Mouse (Mus musculus): Measurements from ENCODE around the gene Bod1l. TPM values are rescaled to one million over a fixed set of nuclear protein-coding genes. Genes with fewer than 3 reads are reported as not detected.

The Bod1l gene
- polyA plus RNA-seq, 1 experiment from 2014 or later: 18.2 TPM

- 91% methylated on average over 3 of the region's 3 CpGs for WGBS
- H3K9me3 ChIP-seq (replicated peaks; ENCODE audit: control insufficient read depth, low read length): no peaks in the 10 kb centered on the region
- no peaks in the 10 kb centered on the region for H3K27me3 ChIP-seq (replicated peaks; ENCODE audit: control insufficient read depth, insufficient read depth, low read length)
- DNase-seq (ENCODE audit: low spot score) (no peak), ATAC-seq (no peak)
- no peak overlapping the region for H3K4me2 ChIP-seq (ENCODE audit: low read length)
- no peak overlapping the region for H3K4me3 ChIP-seq (ENCODE audit: low read depth, low read length)
- H3K36me3 ChIP-seq (ENCODE audit: control insufficient read depth, insufficient read depth, low read length): peaks cover 72% of the 10 kb centered on the region
- H3K4me1 ChIP-seq (ENCODE audit: control insufficient read depth, insufficient read depth, low read length): no peaks in the 10 kb centered on the region
- H3K27ac ChIP-seq (ENCODE audit: low read depth, low read length): no peak overlapping the region
- no peak overlapping the region for H3K9ac ChIP-seq (ENCODE audit: low read length)
These were observed 32.8 kb downstream of the Bod1l start for GRCm38 (mm10) chr5:41811279-41811678.

- Histone ChIP-seq H3K36me3 (ENCODE audit: control insufficient read depth, insufficient read depth, low read length) (peaks cover 72% of the 10 kb centered on the region), H3K4me3 (ENCODE audit: low read depth, low read length) (no peak overlapping the region), H3K4me1 (ENCODE audit: control insufficient read depth, insufficient read depth, low read length) (no peaks in the 10 kb centered on the region), H3K27me3 (replicated peaks; ENCODE audit: control insufficient read depth, insufficient read depth, low read length) (no peaks in the 10 kb centered on the region), H3K9ac (ENCODE audit: low read length) (no peak overlapping the region), H3K4me2 (ENCODE audit: low read length) (no peak overlapping the region), H3K27ac (ENCODE audit: low read depth, low read length) (no peak overlapping the region), H3K9me3 (replicated peaks; ENCODE audit: control insufficient read depth, low read length) (no peaks in the 10 kb centered on the region)
- ATAC-seq (no peak), DNase-seq (ENCODE audit: low spot score) (no peak)
- 92% methylated on average over 2 of the region's 2 CpGs for WGBS
These were observed 36.7 kb downstream of the Bod1l start for GRCm38 (mm10) chr5:41807383-41807782.

GRCm38 (mm10) chr5:41806176-41806575, 37.9 kb downstream of the Bod1l start:
- Histone ChIP-seq H3K9me3 (replicated peaks; ENCODE audit: control insufficient read depth, low read length) (no peaks in the 10 kb centered on the region), H3K9ac (ENCODE audit: low read length) (no peak overlapping the region), H3K27ac (ENCODE audit: low read depth, low read length) (no peak overlapping the region), H3K36me3 (ENCODE audit: control insufficient read depth, insufficient read depth, low read length) (peaks cover 60% of the 10 kb centered on the region), H3K4me3 (ENCODE audit: low read depth, low read length) (no peak overlapping the region), H3K27me3 (replicated peaks; ENCODE audit: control insufficient read depth, insufficient read depth, low read length) (no peaks in the 10 kb centered on the region), H3K4me1 (ENCODE audit: control insufficient read depth, insufficient read depth, low read length) (no peaks in the 10 kb centered on the region), H3K4me2 (ENCODE audit: low read length) (no peak overlapping the region)
- WGBS: 92% methylated on average over 5 of the region's 5 CpGs
- no peak for DNase-seq (ENCODE audit: low spot score)
- no peak for ATAC-seq

GRCm38 (mm10) chr5:41805085-41805484, 39.0 kb downstream of the Bod1l start:
- H3K27me3 ChIP-seq (replicated peaks; ENCODE audit: control insufficient read depth, insufficient read depth, low read length): no peaks in the 10 kb centered on the region
- H3K9me3 ChIP-seq (replicated peaks; ENCODE audit: control insufficient read depth, low read length): no peaks in the 10 kb centered on the region
- ATAC-seq (no peak), DNase-seq (ENCODE audit: low spot score) (no peak)
- no peak overlapping the region for H3K4me2 ChIP-seq (ENCODE audit: low read length)
- H3K36me3 ChIP-seq (ENCODE audit: control insufficient read depth, insufficient read depth, low read length): peaks cover 64% of the 10 kb centered on the region
- 95% methylated on average over 2 of the region's 2 CpGs for WGBS
- H3K9ac ChIP-seq (ENCODE audit: low read length): no peak overlapping the region
- H3K4me1 ChIP-seq (ENCODE audit: control insufficient read depth, insufficient read depth, low read length): no peaks in the 10 kb centered on the region
- H3K27ac ChIP-seq (ENCODE audit: low read depth, low read length): no peak overlapping the region
- H3K4me3 ChIP-seq (ENCODE audit: low read depth, low read length): no peak overlapping the region

GRCm38 (mm10) chr5:41804643-41805042, 39.5 kb downstream of the Bod1l start:
- Histone ChIP-seq H3K27me3 (replicated peaks; ENCODE audit: control insufficient read depth, insufficient read depth, low read length) (no peaks in the 10 kb centered on the region), H3K36me3 (ENCODE audit: control insufficient read depth, insufficient read depth, low read length) (peaks cover 60% of the 10 kb centered on the region), H3K27ac (ENCODE audit: low read depth, low read length) (no peak overlapping the region), H3K4me2 (ENCODE audit: low read length) (no peak overlapping the region), H3K4me3 (ENCODE audit: low read depth, low read length) (no peak overlapping the region), H3K4me1 (ENCODE audit: control insufficient read depth, insufficient read depth, low read length) (no peaks in the 10 kb centered on the region), H3K9ac (ENCODE audit: low read length) (no peak overlapping the region), H3K9me3 (replicated peaks; ENCODE audit: control insufficient read depth, low read length) (no peaks in the 10 kb centered on the region)
- ATAC-seq: no peak
- no peak for DNase-seq (ENCODE audit: low spot score)
- 84% methylated on average over 2 of the region's 2 CpGs for WGBS

- H3K4me3 ChIP-seq (ENCODE audit: low read depth, low read length): no peak overlapping the region
- H3K9ac ChIP-seq (ENCODE audit: low read length): no peak overlapping the region
- peaks cover 58% of the 10 kb centered on the region for H3K36me3 ChIP-seq (ENCODE audit: control insufficient read depth, insufficient read depth, low read length)
- no peak for ATAC-seq
- H3K4me2 ChIP-seq (ENCODE audit: low read length): no peak overlapping the region
- H3K27ac ChIP-seq (ENCODE audit: low read depth, low read length): no peak overlapping the region
- no peaks in the 10 kb centered on the region for H3K27me3 ChIP-seq (replicated peaks; ENCODE audit: control insufficient read depth, insufficient read depth, low read length)
- 93% methylated on average over 2 of the region's 2 CpGs for WGBS
- H3K4me1 ChIP-seq (ENCODE audit: control insufficient read depth, insufficient read depth, low read length): no peaks in the 10 kb centered on the region
- DNase-seq (ENCODE audit: low spot score): no peak
- no peaks in the 10 kb centered on the region for H3K9me3 ChIP-seq (replicated peaks; ENCODE audit: control insufficient read depth, low read length)
These were observed 42.5 kb downstream of the Bod1l start for GRCm38 (mm10) chr5:41801622-41802021.

- H3K27me3 ChIP-seq (replicated peaks; ENCODE audit: control insufficient read depth, insufficient read depth, low read length): no peaks in the 10 kb centered on the region
- no peak overlapping the region for H3K9ac ChIP-seq (ENCODE audit: low read length)
- H3K4me3 ChIP-seq (ENCODE audit: low read depth, low read length): no peak overlapping the region
- no peaks in the 10 kb centered on the region for H3K9me3 ChIP-seq (replicated peaks; ENCODE audit: control insufficient read depth, low read length)
- H3K4me1 ChIP-seq (ENCODE audit: control insufficient read depth, insufficient read depth, low read length): no peaks in the 10 kb centered on the region
- no peak overlapping the region for H3K4me2 ChIP-seq (ENCODE audit: low read length)
- ATAC-seq (no peak), DNase-seq (ENCODE audit: low spot score) (no peak)
- H3K36me3 ChIP-seq (ENCODE audit: control insufficient read depth, insufficient read depth, low read length): peaks cover 68% of the 10 kb centered on the region
- H3K27ac ChIP-seq (ENCODE audit: low read depth, low read length): no peak overlapping the region
These were observed 49.7 kb downstream of the Bod1l start for GRCm38 (mm10) chr5:41794434-41794833.

- 95% methylated on average over 2 of the region's 2 CpGs for WGBS
- no peak for DNase-seq (ENCODE audit: low spot score)
- no peak overlapping the region for H3K9ac ChIP-seq (ENCODE audit: low read length)
- no peak overlapping the region for H3K27ac ChIP-seq (ENCODE audit: low read depth, low read length)
- no peak overlapping the region for H3K4me3 ChIP-seq (ENCODE audit: low read depth, low read length)
- H3K4me1 ChIP-seq (ENCODE audit: control insufficient read depth, insufficient read depth, low read length): no peaks in the 10 kb centered on the region
- H3K4me2 ChIP-seq (ENCODE audit: low read length): no peak overlapping the region
- H3K27me3 ChIP-seq (replicated peaks; ENCODE audit: control insufficient read depth, insufficient read depth, low read length): no peaks in the 10 kb centered on the region
- no peak for ATAC-seq
- H3K36me3 ChIP-seq (ENCODE audit: control insufficient read depth, insufficient read depth, low read length): peaks cover 76% of the 10 kb centered on the region
- no peaks in the 10 kb centered on the region for H3K9me3 ChIP-seq (replicated peaks; ENCODE audit: control insufficient read depth, low read length)
These were observed 53.6 kb downstream of the Bod1l start for GRCm38 (mm10) chr5:41790517-41790916.

- Histone ChIP-seq H3K4me1 (ENCODE audit: control insufficient read depth, insufficient read depth, low read length) (no peaks in the 10 kb centered on the region), H3K9me3 (replicated peaks; ENCODE audit: control insufficient read depth, low read length) (no peaks in the 10 kb centered on the region), H3K9ac (ENCODE audit: low read length) (no peak overlapping the region), H3K27ac (ENCODE audit: low read depth, low read length) (no peak overlapping the region), H3K4me3 (ENCODE audit: low read depth, low read length) (no peak overlapping the region), H3K27me3 (replicated peaks; ENCODE audit: control insufficient read depth, insufficient read depth, low read length) (no peaks in the 10 kb centered on the region), H3K36me3 (ENCODE audit: control insufficient read depth, insufficient read depth, low read length) (peaks cover 69% of the 10 kb centered on the region), H3K4me2 (ENCODE audit: low read length) (no peak overlapping the region)
- WGBS: 76% methylated on average over 6 of the region's 6 CpGs
- DNase-seq (ENCODE audit: low spot score) (no peak), ATAC-seq (no peak)
These were observed 55.2 kb downstream of the Bod1l start for GRCm38 (mm10) chr5:41788877-41789276.

Data from forebrain, embryonic 14.5 days (tissue).